Mouse (Mus musculus) small intestine, adult 2 months (tissue): ENCODE results near the gene Cbr3. TPM values are rescaled to one million over a fixed set of nuclear protein-coding genes. Genes with fewer than 3 reads are reported as not detected.

Source experiments
- H3K27ac ChIP-seq: fragments of 200-500 bp; 2 replicates; pipeline ENCODE4 v1.5.1; 2012; ENCODE audit warnings: low read depth, low read length, control low read depth, inconsistent platforms; ENCODE audit not compliant: insufficient read depth
- H3K27me3 ChIP-seq: fragments of 200-500 bp; 2 replicates; pipeline ENCODE4 v1.6.1; 2012; ENCODE audit warnings: mild to moderate bottlenecking, moderate library complexity, low read length, inconsistent platforms; ENCODE audit not compliant: control insufficient read depth, insufficient read depth
- H3K36me3 ChIP-seq: fragments of 200-500 bp; 2 replicates; pipeline ENCODE4 v1.6.1; 2012; ENCODE audit warnings: mild to moderate bottlenecking, low read length, control low read depth, inconsistent platforms; ENCODE audit not compliant: control insufficient read depth, insufficient read depth
- H3K4me1 ChIP-seq: fragments of 200-500 bp; 2 replicates; pipeline ENCODE4 v1.6.1; 2012; ENCODE audit warnings: low read length, inconsistent platforms, mixed read lengths; ENCODE audit not compliant: control insufficient read depth, insufficient read depth, insufficient read length
- H3K4me3 ChIP-seq: fragments of 200-500 bp; 2 replicates; pipeline ENCODE4 v1.5.1; 2012; ENCODE audit warnings: low read depth, mild to moderate bottlenecking, control low read depth, inconsistent platforms, low read length, moderate library complexity
- CTCF ChIP-seq: fragments of 200-500 bp; IDR thresholded peaks from 2 replicates; pipeline ENCODE4 v1.5.1; 2012; ENCODE audit warnings: low read depth, mild to moderate bottlenecking, control low read depth, inconsistent platforms, low read length, moderate library complexity, mixed read lengths; ENCODE audit not compliant: insufficient replicate concordance, insufficient read length; ENCODE audit errors: extremely low read depth
- POLR2A ChIP-seq: fragments of 200-500 bp; IDR thresholded peaks from 2 replicates; pipeline ENCODE4 v1.6.1; 2012; ENCODE audit warnings: low read depth, mild to moderate bottlenecking, control low read depth, inconsistent platforms, low read length, moderate library complexity
- WGBS: fragments of 180-500 bp; shearing (Covaris S2); methylation state at CpG from one replicate; pipeline ENCODE4 v1.1.7; 2018; 5-methylcytosine and 5-hydroxymethylcytosine counted together
- polyA plus RNA-seq: library from polyadenylated mRNA; depleted of rRNA; stranded (reverse); fragments of >200 nt; gene quantifications from 2 replicates; pipeline ENCODE4 v1.2.3, GENCODE M21; 2012

Cbr3 gene
- polyA plus RNA-seq, 1 experiment, result 4.0 TPM

GRCm38 (mm10) chr16:93711411-93712188, 28.6 kb downstream of the Cbr3 start, which contains the start of gene Dop1b:
Gene Dop1b (plus strand): TSS chr16:93711904.
- Histone ChIP-seq H3K4me3 (peak within 1 kb of the TSS; percentile 83), H3K4me1 (peaks cover 8% of the 10 kb centered on the region), H3K27ac (peak within 1 kb of the TSS; percentile 75), H3K27me3 (no peaks in the 10 kb centered on the region), H3K36me3 (peaks cover 3% of the 10 kb centered on the region)
- peak; percentile 92 for TF ChIP-seq POLR2A
- no peak for TF ChIP-seq CTCF
- under 1% methylated on average over 71 of the region's 77 CpGs for WGBS

- TF ChIP-seq POLR2A, result no peak
- H3K36me3 ChIP-seq, result peaks cover 7% of the 10 kb centered on the region
- WGBS, result 3% methylated on average over 31 of the region's 31 CpGs
- H3K27ac ChIP-seq, result peak overlapping the region; percentile 75
- H3K4me3 ChIP-seq, result peak overlapping the region; percentile 83
- H3K27me3 ChIP-seq, result no peaks in the 10 kb centered on the region
- peaks cover 8% of the 10 kb centered on the region for H3K4me1 ChIP-seq
Observed at GRCm38 (mm10) chr16:93712189-93712885, 29.3 kb downstream of the Cbr3 start.

GRCm38 (mm10) chr16:93712966-93713365, 30.0 kb downstream of the Cbr3 start:
- Histone ChIP-seq H3K4me1 (peaks cover 8% of the 10 kb centered on the region), H3K27me3 (no peaks in the 10 kb centered on the region), H3K27ac (peak overlapping the region; percentile 75; the same call in 1 of the 2 replicates), H3K36me3 (peaks cover 9% of the 10 kb centered on the region), H3K4me3 (peak overlapping the region; percentile 27)
- no peak for TF ChIP-seq POLR2A
- no peak for TF ChIP-seq CTCF
- WGBS, result 47% methylated on average over 7 of the region's 7 CpGs

- no peak overlapping the region for H3K27ac ChIP-seq
- no peak overlapping the region for H3K4me3 ChIP-seq
- H3K27me3 ChIP-seq, result no peaks in the 10 kb centered on the region
- TF ChIP-seq CTCF, result no peak
- TF ChIP-seq POLR2A, result no peak
- H3K4me1 ChIP-seq, result peaks cover 8% of the 10 kb centered on the region
- WGBS, result 36% methylated on average over 5 of the region's 5 CpGs
- H3K36me3 ChIP-seq, result peaks cover 11% of the 10 kb centered on the region
Observed at GRCm38 (mm10) chr16:93714426-93714825, 31.4 kb downstream of the Cbr3 start.

GRCm38 (mm10) chr16:93715826-93716225, 32.8 kb downstream of the Cbr3 start:
- TF ChIP-seq POLR2A (no peak), CTCF (no peak)
- Histone ChIP-seq H3K27ac (0 out of 2 replicates have a peak overlapping the region, but pooled peaks have one; percentile 18), H3K27me3 (no peaks in the 10 kb centered on the region), H3K4me1 (peaks cover 8% of the 10 kb centered on the region), H3K36me3 (peaks cover 18% of the 10 kb centered on the region), H3K4me3 (no peak overlapping the region)
- 59% methylated on average over 6 of the region's 6 CpGs for WGBS

GRCm38 (mm10) chr16:93717299-93717703, 34.3 kb downstream of the Cbr3 start:
- H3K27ac ChIP-seq, result 0 out of 2 replicates have a peak overlapping the region, but pooled peaks have one; percentile 0
- peaks cover 20% of the 10 kb centered on the region for H3K36me3 ChIP-seq
- no peak overlapping the region for H3K4me3 ChIP-seq
- H3K4me1 ChIP-seq, result peaks cover 8% of the 10 kb centered on the region
- no peaks in the 10 kb centered on the region for H3K27me3 ChIP-seq
- 38% methylated on average over 5 of the region's 5 CpGs for WGBS
- no peak for TF ChIP-seq POLR2A
- TF ChIP-seq CTCF, result no peak

- peaks cover 20% of the 10 kb centered on the region for H3K36me3 ChIP-seq
- WGBS, result 79% methylated on average over 5 of the region's 5 CpGs
- H3K27me3 ChIP-seq, result no peaks in the 10 kb centered on the region
- TF ChIP-seq POLR2A (no peak), CTCF (no peak)
- H3K27ac ChIP-seq, result no peak overlapping the region
- H3K4me1 ChIP-seq, result peaks cover 17% of the 10 kb centered on the region
- H3K4me3 ChIP-seq, result no peak overlapping the region
Observed at GRCm38 (mm10) chr16:93721771-93722170, 38.8 kb downstream of the Cbr3 start.
